Mouse (Mus musculus) cortical plate, adult 2 months (tissue): ENCODE measurements around the gene Foxa2. TPM values are rescaled to one million over a fixed set of nuclear protein-coding genes. Genes with fewer than 3 reads are reported as not detected.

Source experiments
- H3K27ac ChIP-seq: fragments of 200-500 bp; 2 replicates; pipeline ENCODE4 v1.5.1; 2012; ENCODE audit warnings: low read length, control low read depth, inconsistent platforms; ENCODE audit not compliant: insufficient read depth
- H3K4me1 ChIP-seq: fragments of 200-500 bp; 2 replicates; pipeline ENCODE4 v1.6.1; 2011; ENCODE audit warnings: low read length; ENCODE audit not compliant: control insufficient read depth, insufficient read depth
- H3K4me3 ChIP-seq: fragments of 200-500 bp; 2 replicates; pipeline ENCODE4 v1.5.1; 2011; ENCODE audit warnings: mild to moderate bottlenecking, low read length, control low read depth; ENCODE audit not compliant: insufficient read depth
- CTCF ChIP-seq: fragments of 200-500 bp; IDR thresholded peaks from 2 replicates; pipeline ENCODE4 v1.5.1; 2011; ENCODE audit warnings: mild to moderate bottlenecking, control low read depth, low read length; ENCODE audit not compliant: insufficient read depth; ENCODE audit errors: extremely low read depth
- POLR2A ChIP-seq: fragments of 200-500 bp; IDR thresholded peaks from 2 replicates; pipeline ENCODE4 v1.6.1; 2011; ENCODE audit warnings: mild to moderate bottlenecking, low read length, control low read depth; ENCODE audit not compliant: insufficient read depth; ENCODE audit errors: extremely low read depth
- polyA plus RNA-seq: library from polyadenylated mRNA; depleted of rRNA; stranded (reverse); fragments of >200 nt; gene quantifications from 2 replicates; pipeline ENCODE4 v1.2.3, GENCODE M21; 2012

The Foxa2 gene
- polyA plus RNA-seq, 1 experiment, result not detected

GRCm38 (mm10) chr2:148009049-148009448 lies 37.7 kb downstream of the Foxa2 start:
- TF ChIP-seq CTCF (no peak), POLR2A (no peak)
- Histone ChIP-seq H3K4me3 (no peak overlapping the region), H3K4me1 (no peaks in the 10 kb centered on the region), H3K27ac (no peak overlapping the region)

DNA sequence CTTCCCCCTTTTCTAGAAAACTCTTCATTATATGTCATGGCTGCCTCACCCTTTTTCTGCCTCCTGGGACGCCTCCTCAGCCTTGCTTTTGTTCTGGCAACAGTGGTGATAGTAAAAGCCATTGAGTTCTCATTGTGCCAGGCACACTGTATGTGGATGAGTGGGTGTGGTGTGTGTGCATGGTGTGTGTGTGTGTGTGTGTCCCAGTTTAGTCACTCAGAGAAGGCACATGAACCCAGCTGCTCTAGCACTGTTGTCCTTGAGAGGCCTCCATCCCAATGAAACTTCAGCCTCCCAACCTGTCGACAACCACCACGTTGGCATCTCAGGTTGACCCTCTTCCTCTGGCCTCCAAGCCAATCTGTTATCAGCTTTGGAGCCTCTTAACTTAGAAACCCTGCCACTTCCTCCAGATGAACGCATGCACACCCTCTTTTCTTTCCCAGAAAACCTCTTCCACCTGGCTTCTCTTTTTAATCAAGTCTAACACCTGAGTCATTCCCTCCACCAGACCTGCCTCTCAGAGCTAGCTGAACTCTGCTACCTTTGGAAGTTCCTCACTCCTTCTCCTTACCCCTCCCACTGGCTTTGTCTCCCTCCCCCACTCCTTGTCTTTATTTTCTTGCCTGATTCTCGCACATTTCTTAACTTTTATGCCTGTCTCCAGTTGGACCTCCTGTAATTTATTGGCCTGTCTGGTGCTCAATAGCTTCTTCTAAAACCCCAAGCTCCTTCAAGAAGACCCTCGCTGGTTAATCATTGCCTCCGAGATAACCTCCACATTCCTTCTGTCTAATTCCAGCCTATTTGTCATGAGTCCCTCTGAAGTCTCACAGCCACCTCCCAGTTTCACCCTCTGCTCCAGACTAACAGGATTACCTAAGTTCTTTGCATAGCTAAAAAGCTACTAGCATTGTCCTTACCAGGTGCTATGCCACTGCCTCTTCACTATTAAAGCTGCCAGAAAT lies 41.9 kb downstream of the Foxa2 start:
- H3K27ac ChIP-seq, result no peak overlapping the region
- no peaks in the 10 kb centered on the region for H3K4me1 ChIP-seq
- no peak for TF ChIP-seq POLR2A
- no peak for TF ChIP-seq CTCF
- no peak overlapping the region for H3K4me3 ChIP-seq

DNA sequence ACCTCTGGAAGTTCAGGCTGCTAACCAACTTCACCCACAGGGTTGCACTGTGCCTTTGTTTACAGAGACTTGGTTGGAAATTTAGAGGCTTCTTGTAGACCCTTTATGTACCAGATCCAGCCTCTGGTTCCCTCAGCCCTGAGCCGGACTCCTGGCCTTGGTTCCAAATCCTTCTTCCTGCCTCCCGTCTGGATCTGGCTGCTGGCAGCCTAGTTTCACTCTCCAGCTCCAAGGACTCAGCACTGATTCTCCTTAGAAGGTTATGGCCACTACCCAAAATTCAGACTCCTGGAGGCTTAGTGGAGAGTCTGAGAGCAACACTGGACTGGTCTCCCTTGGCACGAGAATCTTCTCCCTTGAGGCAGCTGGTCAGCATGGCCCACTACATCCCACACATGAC lies 43.3 kb downstream of the Foxa2 start:
- Histone ChIP-seq H3K27ac (no peak overlapping the region), H3K4me3 (no peak overlapping the region), H3K4me1 (no peaks in the 10 kb centered on the region)
- no peak for TF ChIP-seq CTCF
- no peak for TF ChIP-seq POLR2A

DNA sequence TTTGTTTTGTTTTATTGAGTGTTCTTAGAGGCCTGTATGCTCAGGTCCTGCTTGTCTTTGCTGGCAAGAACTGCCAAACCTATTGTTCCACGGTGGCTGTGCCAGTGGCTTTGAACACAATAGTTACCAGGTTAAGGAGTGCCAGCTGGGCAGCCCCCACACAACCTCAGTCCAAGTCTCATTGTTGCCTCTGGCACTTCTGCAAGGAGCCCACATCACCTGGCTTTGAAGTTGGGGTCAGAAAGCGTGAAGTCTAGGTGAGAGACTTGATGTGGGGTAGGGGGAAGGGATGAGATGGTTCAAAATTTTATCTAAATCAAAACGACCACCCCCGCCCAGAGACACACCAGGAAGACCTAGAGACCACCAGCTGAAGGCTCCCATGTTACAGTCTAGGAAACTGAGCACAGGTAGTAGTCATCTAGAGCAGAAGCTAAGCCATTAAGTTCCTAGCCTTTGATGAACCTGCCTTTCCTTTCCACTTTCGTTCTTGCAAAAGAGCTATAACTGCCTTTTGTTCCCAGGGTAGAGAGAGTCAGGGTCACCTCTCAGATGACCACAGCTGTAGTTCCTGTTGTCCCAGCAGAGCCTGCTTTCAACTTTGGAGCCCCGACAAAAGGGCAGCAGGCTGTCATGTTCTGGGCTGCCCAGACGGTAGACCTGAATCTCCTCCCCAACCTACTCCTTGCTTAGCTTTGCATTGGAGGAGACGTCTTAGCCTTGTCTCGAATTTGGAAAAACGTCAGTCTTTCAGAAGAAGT lies 48.4 kb downstream of the Foxa2 start:
- Histone ChIP-seq H3K4me3 (no peak overlapping the region), H3K4me1 (no peaks in the 10 kb centered on the region), H3K27ac (no peak overlapping the region)
- TF ChIP-seq POLR2A (no peak), CTCF (no peak)

DNA sequence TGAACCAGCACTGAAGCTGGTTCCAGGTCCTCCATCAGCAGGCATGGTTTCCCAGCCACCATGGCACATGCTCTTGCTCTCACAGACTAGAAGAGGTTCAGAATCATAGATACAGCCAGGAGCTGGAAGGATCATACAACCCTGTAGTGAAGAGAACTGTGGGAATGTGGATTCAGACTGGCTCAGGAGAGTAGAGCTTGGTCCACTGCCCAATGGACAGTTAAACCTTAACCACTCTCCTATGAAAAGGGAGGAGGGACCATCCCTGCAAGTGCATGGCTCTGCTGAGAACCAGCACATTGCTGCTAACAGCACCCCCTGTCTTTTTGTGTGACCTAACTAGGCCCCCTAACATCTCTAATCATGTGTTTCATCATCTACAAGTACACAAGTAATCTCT lies 50.0 kb downstream of the Foxa2 start:
- Histone ChIP-seq H3K4me3 (no peak overlapping the region), H3K4me1 (no peaks in the 10 kb centered on the region), H3K27ac (no peak overlapping the region)
- TF ChIP-seq CTCF, result no peak
- no peak for TF ChIP-seq POLR2A

DNA sequence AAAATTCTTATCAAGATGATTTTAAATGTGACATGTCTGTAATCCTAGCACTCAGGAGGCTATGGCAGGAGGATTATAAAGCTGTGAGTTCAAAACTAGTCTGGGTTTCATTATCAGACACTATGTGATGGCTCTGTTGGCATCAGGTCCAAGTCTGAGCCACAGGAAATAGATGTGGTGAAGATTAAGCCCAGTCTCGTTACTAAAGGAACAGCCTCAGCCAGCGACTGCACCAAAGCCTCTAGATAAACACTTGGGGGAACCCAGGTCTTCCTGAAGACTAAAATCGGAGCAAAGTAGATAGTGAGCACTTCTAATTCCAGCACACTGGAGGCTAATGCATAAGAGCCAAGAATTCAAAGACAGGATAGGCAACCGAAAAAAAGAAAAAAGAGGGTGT lies 52.9 kb downstream of the Foxa2 start:
- Histone ChIP-seq H3K4me3 (no peak overlapping the region), H3K4me1 (no peaks in the 10 kb centered on the region), H3K27ac (no peak overlapping the region)
- no peak for TF ChIP-seq CTCF
- no peak for TF ChIP-seq POLR2A

DNA sequence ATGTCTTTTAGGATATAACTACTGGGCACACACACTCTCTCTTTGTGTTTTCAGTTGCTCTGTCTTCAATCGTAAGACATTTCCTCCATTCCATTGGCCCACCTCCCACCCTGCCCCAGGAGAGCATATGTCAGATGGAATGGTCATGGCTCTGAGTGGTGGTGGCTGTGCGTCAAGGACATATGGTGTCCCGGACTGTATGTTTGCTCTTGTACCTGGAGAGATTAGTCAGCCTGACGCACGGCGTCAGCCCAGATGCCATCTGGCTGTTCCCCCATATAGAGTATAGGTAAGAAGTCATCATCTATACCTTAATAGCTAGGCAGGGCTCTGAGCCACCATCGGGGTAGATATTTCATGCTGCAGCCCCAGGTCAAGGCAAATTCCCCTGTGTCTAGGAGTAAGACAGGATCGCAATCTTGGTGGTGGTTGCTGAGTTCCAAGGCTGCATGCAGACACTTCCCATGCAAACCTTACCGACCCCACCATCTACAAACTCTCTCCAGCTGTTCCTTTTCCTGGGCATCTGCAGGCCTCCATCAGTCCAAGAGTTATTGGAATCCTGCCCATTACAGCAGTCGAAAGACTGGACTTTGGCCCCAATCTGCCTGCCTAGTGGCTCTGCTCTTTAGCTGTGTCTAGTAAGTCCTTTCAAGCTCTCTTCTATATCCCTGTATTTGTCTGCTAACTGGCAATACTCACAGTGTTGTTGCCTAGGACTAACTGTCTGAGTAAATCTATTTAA lies 53.7 kb downstream of the Foxa2 start:
- TF ChIP-seq CTCF (no peak), POLR2A (no peak)
- Histone ChIP-seq H3K4me3 (no peak overlapping the region), H3K4me1 (no peaks in the 10 kb centered on the region), H3K27ac (no peak overlapping the region)
